Mouse (Mus musculus) neural tube, embryonic 11.5 days (tissue): Measurements from ENCODE around the gene Tmem108. TPM values are rescaled to one million over a fixed set of nuclear protein-coding genes. Genes with fewer than 3 reads are reported as not detected.

ENCODE experiments used
- ATAC-seq: fragments of 200-750 bp; cut with Nextera tagmentation; 2 replicates; pipeline ENCODE4 v1.8.0; 2017; ENCODE audit warnings: moderate number of reproducible peaks, mild to moderate bottlenecking, moderate TSS enrichment, moderate library complexity; ENCODE audit not compliant: insufficient read depth, low FRiP score, low TSS enrichment
- DNase-seq: peaks from one replicate; pipeline ENCODE4 v3.0.0-alpha.2; 2015; ENCODE audit warnings: low spot score
- H3K27ac ChIP-seq: fragments of 300-500 bp; sonication (generic); 2 replicates; pipeline ENCODE4 v1.5.1; 2014; ENCODE audit warnings: low read depth, mild to moderate bottlenecking, low read length
- H3K27me3 ChIP-seq: fragments of 300-500 bp; sonication (generic); 2 replicates; pipeline ENCODE4 v1.6.1; 2014; ENCODE audit warnings: mild to moderate bottlenecking, low read length, mixed read lengths; ENCODE audit not compliant: control insufficient read depth, insufficient read depth
- H3K36me3 ChIP-seq: fragments of 300-500 bp; sonication (generic); 2 replicates; pipeline ENCODE4 v1.6.1; 2014; ENCODE audit warnings: mild to moderate bottlenecking, low read length, moderate library complexity, mixed read lengths; ENCODE audit not compliant: control insufficient read depth, insufficient read depth
- H3K4me1 ChIP-seq: fragments of 300-500 bp; sonication (generic); 2 replicates; pipeline ENCODE4 v1.6.1; 2014; ENCODE audit warnings: low read length, mixed read lengths; ENCODE audit not compliant: control insufficient read depth, insufficient read depth
- H3K4me2 ChIP-seq: fragments of 300-500 bp; sonication (generic); 2 replicates; pipeline ENCODE4 v1.6.1; 2014; ENCODE audit warnings: low read depth, mild to moderate bottlenecking, moderate library complexity
- H3K4me3 ChIP-seq: fragments of 300-500 bp; sonication (generic); 2 replicates; pipeline ENCODE4 v1.5.1; 2014; ENCODE audit warnings: low read depth, low read length
- H3K9ac ChIP-seq: fragments of 300-500 bp; sonication (generic); 2 replicates; pipeline ENCODE4 v1.6.1; 2014; ENCODE audit warnings: mild to moderate bottlenecking, low read length
- H3K9me3 ChIP-seq: fragments of 300-500 bp; sonication (generic); 2 replicates; pipeline ENCODE4 v1.6.1; 2016; ENCODE audit warnings: low read length; ENCODE audit not compliant: control insufficient read depth
- WGBS: fragments of 180-500 bp; shearing (Covaris S2); extraction: QIAGEN DNeasy Blood & Tissue Kit; methylation state at CpG from one replicate; pipeline ENCODE4 v1.1.7; 2014; 5-methylcytosine and 5-hydroxymethylcytosine counted together
- polyA plus RNA-seq: library from polyadenylated mRNA; unstranded; fragments of >200 nt; fragmentation: Nextera tagmentation; extraction: Ambion mirVana; gene quantifications from 2 replicates; pipeline ENCODE4 v1.2.1, GENCODE M21; 2014

Gene Tmem108
- polyA plus RNA-seq, 1 experiment from 2014 or later: 19.9 TPM

DNA sequence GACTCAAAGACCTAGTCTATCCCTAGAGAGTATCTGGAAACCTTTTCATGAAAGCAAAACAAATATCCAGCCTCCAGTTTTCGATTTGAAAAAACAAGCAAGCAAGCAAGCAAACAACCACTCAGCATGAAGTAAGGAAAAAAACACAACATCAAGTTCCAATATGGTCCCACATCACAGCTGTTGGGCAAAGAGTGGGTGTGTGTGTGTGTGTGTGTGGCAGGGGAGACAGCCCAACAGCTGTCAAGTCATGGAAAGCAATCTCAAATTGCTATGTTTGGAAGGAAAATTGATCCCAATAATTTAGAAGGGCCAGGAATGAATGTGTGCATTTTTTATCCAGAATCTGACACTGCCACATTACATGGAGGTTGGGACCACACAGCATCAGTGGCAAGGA lies 155.6 kb downstream of the Tmem108 start:
- ATAC-seq: no peak
- H3K4me2 ChIP-seq: no peak overlapping the region
- no peak overlapping the region for H3K9ac ChIP-seq
- H3K9me3 ChIP-seq: no peaks in the 10 kb centered on the region
- no peaks in the 10 kb centered on the region for H3K36me3 ChIP-seq
- no peak overlapping the region for H3K27ac ChIP-seq
- WGBS: 72% methylated on average over 1 of the region's 1 CpGs
- H3K4me1 ChIP-seq: no peaks in the 10 kb centered on the region
- H3K27me3 ChIP-seq: no peaks in the 10 kb centered on the region
- no peak for DNase-seq
- no peak overlapping the region for H3K4me3 ChIP-seq

DNA sequence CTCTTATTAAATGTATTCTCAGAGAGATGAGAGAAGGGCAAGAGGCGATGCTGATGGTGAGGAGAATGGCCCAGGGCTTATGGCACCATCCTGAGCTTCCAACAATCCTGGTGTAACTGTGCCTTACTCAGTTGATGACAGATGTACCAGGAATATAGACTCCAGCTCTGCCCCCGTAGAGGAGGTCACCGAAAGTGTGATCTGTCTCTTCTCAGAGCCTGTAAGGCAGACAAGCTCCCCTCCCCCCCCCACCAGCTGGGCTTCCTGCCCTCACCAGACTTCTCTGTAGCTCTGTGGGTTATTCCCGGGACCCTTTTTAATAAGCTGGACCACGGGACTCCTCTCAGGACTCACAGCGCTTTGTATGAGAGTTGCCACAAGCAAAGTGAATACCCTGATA lies 157.8 kb downstream of the Tmem108 start:
- peak; percentile 14 for DNase-seq
- 72% methylated on average over 6 of the region's 6 CpGs for WGBS
- no peak for ATAC-seq
- H3K36me3 ChIP-seq: no peaks in the 10 kb centered on the region
- no peak overlapping the region for H3K4me2 ChIP-seq
- no peak overlapping the region for H3K9ac ChIP-seq
- no peak overlapping the region for H3K27ac ChIP-seq
- H3K9me3 ChIP-seq: no peaks in the 10 kb centered on the region
- H3K4me3 ChIP-seq: no peak overlapping the region
- no peaks in the 10 kb centered on the region for H3K4me1 ChIP-seq
- no peaks in the 10 kb centered on the region for H3K27me3 ChIP-seq

DNA sequence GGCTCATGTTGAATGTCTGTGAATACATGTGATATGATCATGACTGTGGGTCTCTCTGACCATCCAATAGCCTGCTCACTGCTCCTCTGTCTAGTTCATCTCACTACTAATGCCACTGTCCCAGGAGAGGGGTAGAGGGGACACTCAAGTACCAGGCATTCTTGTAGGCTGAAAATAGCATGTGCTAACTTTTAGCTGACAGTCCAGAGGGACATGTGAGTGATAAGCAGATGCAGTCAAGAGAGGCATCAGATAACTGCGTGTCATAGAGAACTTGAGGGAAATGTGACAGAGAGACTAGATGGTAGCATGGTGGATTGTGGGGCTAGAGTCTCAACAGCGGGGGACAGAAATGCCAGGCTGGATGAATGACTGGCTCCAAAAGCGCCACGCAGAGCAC lies 159.8 kb downstream of the Tmem108 start:
- Histone ChIP-seq H3K36me3 (no peaks in the 10 kb centered on the region), H3K9ac (no peak overlapping the region), H3K4me1 (no peaks in the 10 kb centered on the region), H3K4me3 (no peak overlapping the region), H3K27ac (no peak overlapping the region), H3K27me3 (no peaks in the 10 kb centered on the region), H3K9me3 (no peaks in the 10 kb centered on the region), H3K4me2 (no peak overlapping the region)
- 80% methylated on average over 4 of the region's 4 CpGs for WGBS
- DNase-seq: no peak
- ATAC-seq: no peak

DNA sequence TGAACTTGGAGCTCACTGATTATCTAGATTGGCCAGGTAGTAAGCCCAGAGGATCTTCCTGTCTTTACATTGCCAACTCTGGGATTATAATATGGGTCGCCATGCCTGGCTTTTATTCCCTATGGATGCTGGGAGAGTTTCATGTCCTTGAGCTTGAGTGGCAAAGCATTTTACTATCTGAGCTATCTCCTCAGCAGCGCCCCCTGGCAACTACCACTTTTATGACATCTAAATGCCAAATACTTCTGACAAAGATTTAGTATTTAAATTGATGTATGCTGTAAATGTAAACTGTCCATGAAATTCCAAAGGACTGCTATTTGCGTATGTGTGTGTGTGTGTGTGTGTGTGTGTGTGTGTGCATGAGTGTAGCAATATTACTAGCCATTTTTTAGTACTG lies 160.8 kb downstream of the Tmem108 start:
- H3K9ac ChIP-seq: no peak overlapping the region
- no peak overlapping the region for H3K4me2 ChIP-seq
- ATAC-seq: no peak
- no peak overlapping the region for H3K27ac ChIP-seq
- H3K27me3 ChIP-seq: no peaks in the 10 kb centered on the region
- DNase-seq: no peak
- H3K4me3 ChIP-seq: no peak overlapping the region
- H3K36me3 ChIP-seq: no peaks in the 10 kb centered on the region
- WGBS: 56% methylated on average over 3 of the region's 3 CpGs
- H3K4me1 ChIP-seq: no peaks in the 10 kb centered on the region
- no peaks in the 10 kb centered on the region for H3K9me3 ChIP-seq

DNA sequence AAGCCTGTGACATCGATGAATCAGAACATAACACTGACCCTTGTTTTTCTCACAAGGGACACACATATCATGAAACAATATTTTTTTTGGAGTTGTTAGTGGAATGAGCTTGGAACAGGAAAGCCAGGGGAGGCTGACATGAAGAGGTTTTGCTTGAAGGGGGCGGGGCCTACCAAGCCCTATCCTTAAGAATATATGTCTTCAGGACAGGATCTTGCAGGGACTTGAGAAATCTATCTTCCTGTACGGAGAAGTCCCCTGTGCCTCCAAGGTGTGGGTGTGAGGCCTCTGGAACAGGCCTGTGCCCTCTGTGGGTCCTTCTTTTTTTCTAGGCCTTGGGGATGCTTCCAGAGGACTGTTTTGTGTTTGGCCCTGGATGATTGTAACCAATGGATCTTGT lies 161.7 kb downstream of the Tmem108 start:
- H3K9me3 ChIP-seq: no peaks in the 10 kb centered on the region
- H3K27ac ChIP-seq: no peak overlapping the region
- DNase-seq (no peak), ATAC-seq (no peak)
- H3K4me1 ChIP-seq: peaks cover 3% of the 10 kb centered on the region
- H3K9ac ChIP-seq: no peak overlapping the region
- no peak overlapping the region for H3K4me2 ChIP-seq
- no peak overlapping the region for H3K4me3 ChIP-seq
- no peaks in the 10 kb centered on the region for H3K27me3 ChIP-seq
- H3K36me3 ChIP-seq: no peaks in the 10 kb centered on the region
- 93% methylated on average over 3 of the region's 3 CpGs for WGBS

DNA sequence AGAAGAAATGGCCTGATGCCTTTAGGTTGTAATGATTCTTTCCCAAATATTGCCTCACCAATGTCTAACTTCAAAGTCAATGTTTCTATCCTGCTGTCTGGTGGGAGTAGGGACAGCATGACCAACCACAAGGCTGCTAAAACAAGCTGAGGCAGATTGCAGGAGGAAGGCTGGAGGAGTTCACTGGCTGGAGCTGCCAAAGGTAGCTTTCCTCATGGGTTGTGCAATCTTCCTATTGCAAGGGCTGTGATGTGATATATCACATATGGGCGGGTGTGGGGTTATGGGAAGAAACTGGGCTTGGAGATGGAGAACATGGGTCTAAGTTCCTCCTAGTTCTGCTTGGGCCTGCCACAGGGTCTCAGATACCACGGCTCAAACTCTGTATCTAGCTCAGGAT lies 163.8 kb downstream of the Tmem108 start:
- no peak overlapping the region for H3K9ac ChIP-seq
- no peak overlapping the region for H3K27ac ChIP-seq
- no peak overlapping the region for H3K4me3 ChIP-seq
- 88% methylated on average over 2 of the region's 2 CpGs for WGBS
- DNase-seq (no peak), ATAC-seq (no peak)
- no peaks in the 10 kb centered on the region for H3K9me3 ChIP-seq
- no peaks in the 10 kb centered on the region for H3K27me3 ChIP-seq
- H3K4me1 ChIP-seq: peaks cover 6% of the 10 kb centered on the region
- no peak overlapping the region for H3K4me2 ChIP-seq
- no peaks in the 10 kb centered on the region for H3K36me3 ChIP-seq

DNA sequence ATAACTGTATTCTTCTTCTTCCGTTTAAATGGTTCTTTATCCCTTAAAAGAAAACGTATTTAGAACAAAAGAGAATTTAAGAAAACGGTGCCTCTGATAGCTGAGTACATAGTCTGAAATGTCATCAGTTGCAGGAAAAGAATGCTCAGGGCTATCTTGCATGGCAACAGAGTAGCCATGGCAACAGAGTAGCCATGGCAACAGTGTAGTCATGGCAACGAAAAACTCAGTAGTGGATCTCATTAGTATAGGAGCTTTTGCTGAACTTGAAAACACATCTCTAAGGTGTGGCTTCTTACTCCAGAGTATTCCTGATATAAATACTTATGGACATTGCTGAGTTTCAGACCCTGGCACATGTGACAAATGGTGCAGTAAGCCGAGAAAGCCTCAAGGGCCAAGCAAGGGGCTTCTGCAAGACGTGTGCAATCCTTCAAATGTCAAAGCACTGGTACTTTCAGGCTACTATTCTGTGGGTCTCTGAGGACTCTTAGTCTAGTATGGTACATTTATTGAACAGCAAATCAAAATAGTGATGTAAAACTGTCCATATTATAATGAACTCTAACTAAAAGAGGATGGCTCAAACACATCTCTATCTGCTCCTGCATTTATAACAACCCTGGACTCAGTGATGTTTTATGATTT lies 166.3 kb downstream of the Tmem108 start:
- Histone ChIP-seq H3K27ac (no peak overlapping the region), H3K36me3 (no peaks in the 10 kb centered on the region)
- 40% methylated on average over 6 of the region's 6 CpGs for WGBS

DNA sequence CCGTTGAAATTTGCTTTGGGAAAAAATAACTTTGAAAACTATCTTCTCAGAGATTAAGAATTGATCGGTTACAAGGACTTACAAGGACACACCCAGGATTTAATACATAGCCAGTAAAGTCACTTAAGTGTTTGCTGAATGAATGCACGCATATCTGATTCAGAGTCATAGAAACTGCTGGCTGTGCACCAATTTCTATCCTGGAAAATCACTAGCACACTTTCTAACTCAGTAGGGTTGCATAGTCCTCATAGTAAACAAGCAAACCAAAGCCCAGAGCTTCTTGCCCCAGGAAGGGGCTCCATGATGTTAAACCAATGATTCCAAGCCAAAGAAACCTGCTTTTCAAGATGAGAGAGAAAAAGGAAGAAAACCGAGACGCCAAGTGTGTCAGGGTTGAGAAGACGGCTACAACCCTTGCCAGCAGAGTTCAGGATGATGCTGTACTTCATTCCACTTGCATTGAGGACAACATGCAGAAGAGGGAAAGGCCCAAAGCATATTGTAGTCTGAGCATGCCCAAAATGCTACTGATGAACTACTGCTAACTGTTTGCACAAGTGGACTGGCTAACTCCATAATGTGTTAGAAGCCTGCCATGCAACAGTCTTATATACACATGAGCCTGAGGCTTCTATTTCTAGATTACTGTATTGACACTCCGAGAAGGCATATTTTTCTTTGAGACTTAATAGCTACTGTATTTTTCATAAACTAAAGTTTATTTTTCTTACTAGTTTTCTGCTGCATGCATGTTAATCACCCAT lies 167.0 kb downstream of the Tmem108 start:
- Histone ChIP-seq H3K4me2 (no peak overlapping the region), H3K9me3 (no peaks in the 10 kb centered on the region), H3K9ac (no peak overlapping the region), H3K4me1 (peaks cover 6% of the 10 kb centered on the region), H3K4me3 (no peak overlapping the region), H3K27me3 (no peaks in the 10 kb centered on the region), H3K27ac (no peak overlapping the region), H3K36me3 (no peaks in the 10 kb centered on the region)
- ATAC-seq (no peak), DNase-seq (no peak)
- WGBS: 89% methylated on average over 7 of the region's 7 CpGs

More for the DNA sequence above, 166.3 kb downstream of the Tmem108 start:
- Histone ChIP-seq H3K4me2 (no peak overlapping the region), H3K9ac (no peak overlapping the region), H3K4me3 (no peak overlapping the region), H3K9me3 (no peaks in the 10 kb centered on the region), H3K27me3 (no peaks in the 10 kb centered on the region), H3K4me1 (peaks cover 6% of the 10 kb centered on the region)
- peak; percentile 91 for DNase-seq
- peak; percentile 94 for ATAC-seq

DNA sequence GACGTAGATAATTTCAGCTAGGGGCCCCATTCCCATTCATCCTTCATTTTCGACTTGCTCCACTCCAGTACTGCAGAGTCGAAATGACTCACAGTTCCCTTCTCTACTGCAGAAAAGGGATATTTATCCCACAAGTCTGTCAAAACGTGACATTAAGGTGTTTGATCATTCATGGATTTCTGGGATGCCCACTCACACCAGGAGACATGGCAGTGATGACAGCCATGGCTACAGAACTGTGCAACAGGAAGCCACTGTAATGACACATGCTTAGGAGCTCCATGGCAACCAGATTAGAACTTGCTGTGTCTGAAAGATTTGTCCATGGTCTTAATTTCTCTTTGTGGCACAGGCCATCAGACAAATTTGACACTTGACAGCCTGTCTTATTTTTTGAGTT lies 168.6 kb downstream of the Tmem108 start:
- WGBS: 77% methylated on average over 4 of the region's 4 CpGs
- Histone ChIP-seq H3K4me1 (peaks cover 6% of the 10 kb centered on the region), H3K4me2 (no peak overlapping the region), H3K4me3 (no peak overlapping the region), H3K27me3 (no peaks in the 10 kb centered on the region), H3K27ac (no peak overlapping the region), H3K36me3 (no peaks in the 10 kb centered on the region), H3K9ac (no peak overlapping the region), H3K9me3 (no peaks in the 10 kb centered on the region)
- ATAC-seq: no peak
- DNase-seq: no peak
